29 mouse cellular contexts compared by ENCODE assay signal in genomic region chr7:98487202-98487980, GRCm38 (mm10). TPM values are rescaled to one million over a fixed set of nuclear protein-coding genes. Genes with fewer than 3 reads are reported as not detected.
A peak's percentile ranks its signal among the peaks of the same experiment; 100 is the strongest.
DNase-seq lines count a peak whose midpoint lies in the region; ATAC-seq lines count a peak whose summit lies in the region.
"Had no signal": no experiment of that assay in that cellular context is flagged by ENCODE, and none has a peak within 500 bp of the region (broad histone marks: within the 10 kb centered on the region; RNA-seq: fewer than 3 reads in every experiment).

No protein-coding gene starts in this region.

- no peak overlapping the region for H3K4me3 ChIP-seq in heart, embryonic 10.5 days
- H3K4me3 ChIP-seq in megakaryocyte, embryonic 14.5 days (replicated peaks) = peak overlapping the region; percentile 95
- H3K4me3 ChIP-seq: embryonic facial prominence, embryonic 12.5 days; embryonic facial prominence, embryonic 15.5 days; forebrain, embryonic 15.5 days; heart, adult 2 months; hindbrain, embryonic 12.5 days; hindbrain, embryonic 15.5 days had no signal

- H3K9me3 ChIP-seq in heart, embryonic 10.5 days = no peaks in the 10 kb centered on the region
- no peaks in the 10 kb centered on the region for H3K9me3 ChIP-seq in megakaryocyte, embryonic 14.5 days
- H3K9me3 ChIP-seq: embryonic facial prominence, embryonic 12.5 days; embryonic facial prominence, embryonic 15.5 days; forebrain, embryonic 15.5 days; hindbrain, embryonic 12.5 days; hindbrain, embryonic 15.5 days had no signal

- no peaks in the 10 kb centered on the region for H3K36me3 ChIP-seq in heart, embryonic 10.5 days
- H3K36me3 ChIP-seq in megakaryocyte, embryonic 14.5 days (replicated peaks; ENCODE audit: low read length) = peaks cover 25% of the 10 kb centered on the region
- H3K36me3 ChIP-seq in splenic B cell, adult 2 months (ENCODE audit: control insufficient read depth, insufficient read depth, low read length, poor library complexity, severe bottlenecking) = no peaks in the 10 kb centered on the region
- H3K36me3 ChIP-seq: embryonic facial prominence, embryonic 12.5 days; embryonic facial prominence, embryonic 15.5 days; forebrain, embryonic 15.5 days; hindbrain, embryonic 12.5 days; hindbrain, embryonic 15.5 days had no signal

- ATAC-seq in megakaryocyte, adult 5-6 weeks (ENCODE audit: poor library complexity, severe bottlenecking) = no peak
- ATAC-seq: forebrain, embryonic 15.5 days had no signal

- H3K27ac ChIP-seq in heart, embryonic 10.5 days = no peak overlapping the region; the same call in 1 of the 2 replicates
- H3K27ac ChIP-seq: embryonic facial prominence, embryonic 12.5 days; embryonic facial prominence, embryonic 15.5 days; forebrain, embryonic 15.5 days; heart, adult 2 months; hindbrain, embryonic 12.5 days; hindbrain, embryonic 15.5 days had no signal

- peak; percentile 91 for DNase-seq in heart, adult 11 months
- DNase-seq in heart, embryonic 10.5 days (ENCODE audit: low spot score) = no peak
- DNase-seq in thymus, postnatal 4 days = peak; percentile 30
- no peak for DNase-seq in thymus, postnatal 25 days
- peak; percentile 60 for DNase-seq in splenic B cell, adult 2 months (ENCODE audit: low read depth, low spot score)
- no peak for DNase-seq in urinary bladder, postnatal 25 days (ENCODE audit: low spot score)
- DNase-seq: adrenal gland, postnatal 10 days; adrenal gland, postnatal 36 days; cerebellum, adult 11 months; cerebellum, adult 2 months; cerebellum, adult 9-11 months; gastrocnemius, postnatal 25 days had no signal

- H3K27me3 ChIP-seq in heart, embryonic 10.5 days (ENCODE audit: insufficient read depth, poor library complexity, severe bottlenecking) = peaks cover 43% of the 10 kb centered on the region
- peaks cover 31% of the 10 kb centered on the region for H3K27me3 ChIP-seq in megakaryocyte, embryonic 14.5 days (replicated peaks)
- H3K27me3 ChIP-seq in splenic B cell, adult 2 months (ENCODE audit: control insufficient read depth, insufficient read depth, low read length, poor library complexity, severe bottlenecking) = no peaks in the 10 kb centered on the region
- H3K27me3 ChIP-seq: embryonic facial prominence, embryonic 15.5 days; hindbrain, embryonic 15.5 days had no signal

- WGBS in heart, embryonic 10.5 days = 84% methylated on average over 11 of the region's 11 CpGs

- H3K4me1 ChIP-seq in heart, embryonic 10.5 days = peaks cover 50% of the 10 kb centered on the region
- H3K4me1 ChIP-seq in megakaryocyte, embryonic 14.5 days = peaks cover 97% of the 10 kb centered on the region

RNA-seq across cellular contexts. Expression of gene Lrrc32, which starts 1.7 kb away (rescaled TPM):
- polyA plus RNA-seq in heart, embryonic 10.5 days (2016; fragmentation: Nextera tagmentation; extraction: Ambion mirVana) = 4.8 and 7.3 TPM in 2 replicates
- 28.6 and 53.0 TPM in 2 replicates for polyA plus RNA-seq in megakaryocyte, embryonic 14.5 days (2012; ENCODE audit: insufficient read depth, low replicate concordance)
- not detected in 2 replicates for total RNA-seq in megakaryocyte, adult 5-6 weeks (2015)
- not detected in 2 replicates for total RNA-seq in megakaryocyte, adult 5-6 weeks (2017)
- total RNA-seq: common myeloid progenitor, adult 5-6 weeks had no signal

RNA-seq across cellular contexts. Expression of gene Gucy2d, which starts 47.2 kb away (rescaled TPM):
- not detected in 2 replicates for polyA plus RNA-seq in heart, embryonic 10.5 days (2016; fragmentation: Nextera tagmentation; extraction: Ambion mirVana)
- not detected in 2 replicates for polyA plus RNA-seq in megakaryocyte, embryonic 14.5 days (2012; ENCODE audit: insufficient read depth, low replicate concordance)
- not detected in 2 replicates for total RNA-seq in megakaryocyte, adult 5-6 weeks (2015)
- not detected in 2 replicates for total RNA-seq in megakaryocyte, adult 5-6 weeks (2017)
- total RNA-seq: adrenal gland, adult 18-20 months; adrenal gland, postnatal 36 days; common myeloid progenitor, adult 5-6 weeks; ES-E14; hematopoietic stem cell, adult 5-6 weeks had no signal
- polyA plus RNA-seq: C2C12; CD4-positive, CD25-positive, alpha-beta regulatory T cell, adult 4 months; embryonic facial prominence, embryonic 15.5 days; forebrain, embryonic 11.5 days; forebrain, embryonic 15.5 days; gonadal fat pad, adult 2 months; heart, embryonic 14.5 days had no signal

Comparison
In these comparisons a context has a peak if more than half of its experiments do, and no peak if none do; other contexts are left out.
1. DNase-seq: peak in heart, adult 11 months (single experiment), thymus, postnatal 4 days (single experiment) and splenic B cell, adult 2 months (single experiment); none in heart, embryonic 10.5 days (single experiment), thymus, postnatal 25 days (single experiment) and urinary bladder, postnatal 25 days (single experiment).